Mouse (Mus musculus) limb, embryonic 13.5 days (tissue): ENCODE results near the gene Sgta. TPM values are rescaled to one million over a fixed set of nuclear protein-coding genes. Genes with fewer than 3 reads are reported as not detected.

Source experiments
- ATAC-seq: fragments of 200-750 bp; cut with Nextera tagmentation; 2 replicates; pipeline ENCODE4 v1.8.0; 2017; ENCODE audit warnings: low read depth, moderate number of reproducible peaks, moderate TSS enrichment; ENCODE audit not compliant: low FRiP score
- H3K27ac ChIP-seq: fragments of 300-500 bp; sonication (generic); 2 replicates; pipeline ENCODE4 v1.5.1; 2015; ENCODE audit warnings: inconsistent platforms, mild to moderate bottlenecking, moderate library complexity
- H3K27me3 ChIP-seq: fragments of 300-500 bp; sonication (generic); 2 replicates; pipeline ENCODE4 v1.6.1; 2015; ENCODE audit warnings: mild to moderate bottlenecking, inconsistent platforms
- H3K36me3 ChIP-seq: fragments of 300-500 bp; sonication (generic); 2 replicates; pipeline ENCODE4 v1.6.1; 2015; ENCODE audit warnings: inconsistent platforms, mild to moderate bottlenecking, moderate library complexity
- H3K4me1 ChIP-seq: fragments of 300-500 bp; sonication (generic); 2 replicates; pipeline ENCODE4 v1.6.1; 2015; ENCODE audit warnings: inconsistent platforms
- H3K4me2 ChIP-seq: fragments of 300-500 bp; sonication (generic); replicated peaks from 2 replicates; pipeline ENCODE4 v1.6.1; 2015; ENCODE audit warnings: inconsistent platforms, mild to moderate bottlenecking, moderate library complexity
- H3K4me3 ChIP-seq: fragments of 300-500 bp; sonication (generic); 2 replicates; pipeline ENCODE4 v1.5.1; 2015; ENCODE audit warnings: moderate library complexity, mild to moderate bottlenecking, inconsistent platforms
- H3K9ac ChIP-seq: fragments of 300-500 bp; sonication (generic); 2 replicates; pipeline ENCODE4 v1.6.1; 2015; ENCODE audit warnings: mild to moderate bottlenecking, inconsistent platforms
- H3K9me3 ChIP-seq: fragments of 300-500 bp; sonication (generic); 2 replicates; pipeline ENCODE4 v1.6.1; 2016; ENCODE audit warnings: inconsistent platforms
- WGBS: fragments of 180-500 bp; shearing (Covaris S2); methylation state at CpG from one replicate; pipeline ENCODE4 v1.1.7; 2015; 5-methylcytosine and 5-hydroxymethylcytosine counted together
- polyA plus RNA-seq: library from polyadenylated mRNA; unstranded; fragments of >200 nt; fragmentation: Nextera tagmentation; extraction: Ambion mirVana; gene quantifications from 2 replicates; pipeline ENCODE4 v1.2.1, GENCODE M21; 2015

Gene Sgta
- polyA plus RNA-seq, 1 experiment from 2014 or later = 231 TPM

- peaks cover 66% of the 10 kb centered on the region for H3K27me3 ChIP-seq
- no peak within 1 kb of the TSS for H3K27ac ChIP-seq
- H3K4me3 ChIP-seq = peak within 1 kb of the TSS; percentile 35
- 48% methylated on average over 12 of the region's 12 CpGs for WGBS
- peaks cover 10% of the 10 kb centered on the region for H3K36me3 ChIP-seq
- peaks cover 6% of the 10 kb centered on the region for H3K4me1 ChIP-seq
- H3K4me2 ChIP-seq = peak within 1 kb of the TSS; percentile 62
- H3K9ac ChIP-seq = peak within 1 kb of the TSS; percentile 50; the same call in 1 of the 2 replicates
- H3K9me3 ChIP-seq = 0 out of 2 replicates have a peak, but pooled peaks cover 4% of the 10 kb centered on the region
- no peak for ATAC-seq
These were observed 34.2 kb downstream of the Sgta start, which contains the start of gene Diras1 for GRCm38 (mm10) chr10:81025639-81026275. TSS of gene Diras1 (minus strand) at chr10:81025662.

GRCm38 (mm10) chr10:81025047-81025621 is 34.8 kb downstream of the Sgta start:
- Histone ChIP-seq H3K9ac (peak overlapping the region; percentile 50; the same call in 1 of the 2 replicates), H3K9me3 (0 out of 2 replicates have a peak, but pooled peaks cover 4% of the 10 kb centered on the region), H3K36me3 (peaks cover 4% of the 10 kb centered on the region), H3K27ac (no peak overlapping the region), H3K4me3 (peak overlapping the region; percentile 35), H3K27me3 (peaks cover 70% of the 10 kb centered on the region), H3K4me1 (peaks cover 6% of the 10 kb centered on the region), H3K4me2 (peak overlapping the region; percentile 62)
- 2% methylated on average over 37 of the region's 43 CpGs for WGBS
- ATAC-seq = no peak

DNA sequence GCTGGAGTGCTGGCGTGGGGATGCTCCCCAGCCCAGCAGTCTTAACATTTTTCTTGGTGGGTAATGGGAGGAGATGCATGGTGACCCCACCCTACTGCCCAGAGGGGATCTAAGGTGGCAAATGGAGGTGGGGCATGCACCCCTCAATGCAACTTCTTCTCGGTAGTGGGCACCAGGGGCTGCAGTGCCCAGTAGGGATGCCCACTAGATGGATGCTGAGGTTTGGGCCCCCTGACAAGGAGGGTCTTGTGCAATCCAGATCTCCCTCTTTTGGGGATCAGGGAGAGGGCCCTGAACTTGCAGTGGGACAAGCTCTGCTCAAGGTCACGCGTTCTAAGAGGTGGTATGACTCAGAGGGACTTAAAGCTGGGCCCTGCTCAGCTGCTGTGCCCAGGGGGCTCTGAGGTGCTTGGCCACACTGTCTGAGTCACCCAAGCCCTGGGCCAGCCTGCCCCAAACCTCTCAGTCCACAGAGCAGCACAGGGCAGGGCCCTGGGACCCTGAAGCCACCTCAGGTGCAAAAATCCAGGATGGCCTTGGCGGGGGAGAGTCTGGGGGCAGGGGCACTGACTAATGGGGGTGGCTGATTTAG is 35.5 kb downstream of the Sgta start:
- Histone ChIP-seq H3K4me3 (no peak overlapping the region), H3K27ac (no peak overlapping the region), H3K4me2 (no peak overlapping the region), H3K9ac (no peak overlapping the region), H3K36me3 (no peaks in the 10 kb centered on the region), H3K27me3 (peaks cover 75% of the 10 kb centered on the region), H3K9me3 (0 out of 2 replicates have a peak, but pooled peaks cover 4% of the 10 kb centered on the region), H3K4me1 (peaks cover 6% of the 10 kb centered on the region)
- ATAC-seq = no peak
- WGBS = 65% methylated on average over 5 of the region's 5 CpGs

- H3K9me3 ChIP-seq = 0 out of 2 replicates have a peak, but pooled peaks cover 4% of the 10 kb centered on the region
These were observed 37.2 kb downstream of the Sgta start for GRCm38 (mm10) chr10:81022744-81023143.

GRCm38 (mm10) chr10:81021547-81022110 is 38.4 kb downstream of the Sgta start:
- H3K4me2 ChIP-seq = peak overlapping the region; percentile 14; the same call in 1 of the 2 replicates
- H3K27ac ChIP-seq = no peak overlapping the region
- WGBS = 17% methylated on average over 26 of the region's 26 CpGs
- peaks cover 6% of the 10 kb centered on the region for H3K4me1 ChIP-seq
- no peaks in the 10 kb centered on the region for H3K36me3 ChIP-seq
- peaks cover 67% of the 10 kb centered on the region for H3K27me3 ChIP-seq
- no peak overlapping the region for H3K4me3 ChIP-seq
- ATAC-seq = no peak
- H3K9me3 ChIP-seq = 0 out of 2 replicates have a peak, but pooled peaks cover 4% of the 10 kb centered on the region
- H3K9ac ChIP-seq = no peak overlapping the region

More at GRCm38 (mm10) chr10:81022744-81023143, 37.2 kb downstream of the Sgta start:
- Histone ChIP-seq H3K27me3 (peaks cover 75% of the 10 kb centered on the region), H3K4me3 (no peak overlapping the region), H3K27ac (no peak overlapping the region), H3K4me1 (peaks cover 6% of the 10 kb centered on the region), H3K9ac (no peak overlapping the region), H3K36me3 (no peaks in the 10 kb centered on the region), H3K4me2 (no peak overlapping the region)
- 67% methylated on average over 8 of the region's 8 CpGs for WGBS
- no peak for ATAC-seq

- Histone ChIP-seq H3K9me3 (0 out of 2 replicates have a peak, but pooled peaks cover 4% of the 10 kb centered on the region), H3K27me3 (peaks cover 53% of the 10 kb centered on the region), H3K4me3 (no peak overlapping the region), H3K27ac (no peak overlapping the region), H3K36me3 (no peaks in the 10 kb centered on the region), H3K9ac (no peak overlapping the region), H3K4me2 (no peak overlapping the region), H3K4me1 (peaks cover 5% of the 10 kb centered on the region)
- no peak for ATAC-seq
- WGBS = 50% methylated on average over 2 of the region's 2 CpGs
These were observed 39.8 kb downstream of the Sgta start for GRCm38 (mm10) chr10:81020207-81020606.

DNA sequence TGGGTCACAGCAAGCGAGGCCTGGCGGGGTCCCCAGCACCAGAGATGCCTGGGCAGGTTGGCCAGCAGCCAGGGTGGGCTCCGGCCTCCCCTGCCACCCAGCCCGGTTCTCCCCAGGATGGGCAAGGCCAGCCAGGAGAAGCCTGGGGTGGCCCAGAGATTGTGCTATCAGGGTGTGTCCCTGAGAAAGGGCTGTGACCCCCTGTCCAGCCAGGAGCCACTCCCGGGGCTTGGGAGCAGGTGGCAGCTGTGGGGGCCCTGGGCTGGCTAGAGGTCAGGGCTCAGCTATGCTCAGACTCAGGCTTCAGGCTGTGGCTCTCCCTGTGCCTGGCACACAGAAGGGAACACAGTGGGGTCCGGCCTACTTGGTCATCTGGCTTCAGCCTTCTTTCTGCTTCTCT is 40.3 kb downstream of the Sgta start:
- peaks cover 5% of the 10 kb centered on the region; the same call in 1 of the 2 replicates for H3K4me1 ChIP-seq
- no peaks in the 10 kb centered on the region for H3K36me3 ChIP-seq
- H3K4me3 ChIP-seq = no peak overlapping the region
- no peak overlapping the region for H3K27ac ChIP-seq
- H3K9me3 ChIP-seq = 0 out of 2 replicates have a peak, but pooled peaks cover 4% of the 10 kb centered on the region
- no peak for ATAC-seq
- H3K27me3 ChIP-seq = peaks cover 48% of the 10 kb centered on the region
- no peak overlapping the region for H3K4me2 ChIP-seq
- H3K9ac ChIP-seq = peak overlapping the region; percentile 13; the same call in 1 of the 2 replicates
- WGBS = 82% methylated on average over 6 of the region's 6 CpGs

GRCm38 (mm10) chr10:81018326-81018725 is 41.7 kb downstream of the Sgta start:
- Histone ChIP-seq H3K27ac (no peak overlapping the region), H3K36me3 (no peaks in the 10 kb centered on the region), H3K4me3 (no peak overlapping the region), H3K27me3 (peaks cover 34% of the 10 kb centered on the region), H3K9me3 (0 out of 2 replicates have a peak, but pooled peaks cover 4% of the 10 kb centered on the region), H3K4me2 (no peak overlapping the region), H3K4me1 (peaks cover 12% of the 10 kb centered on the region), H3K9ac (no peak overlapping the region)
- ATAC-seq = no peak
- 41% methylated on average over 10 of the region's 10 CpGs for WGBS

GRCm38 (mm10) chr10:81016645-81017044 is 43.3 kb downstream of the Sgta start:
- no peak for ATAC-seq
- Histone ChIP-seq H3K36me3 (no peaks in the 10 kb centered on the region), H3K4me3 (no peak overlapping the region), H3K27ac (no peak overlapping the region), H3K4me1 (peaks cover 12% of the 10 kb centered on the region), H3K9ac (no peak overlapping the region), H3K9me3 (no peaks in the 10 kb centered on the region), H3K27me3 (peaks cover 18% of the 10 kb centered on the region), H3K4me2 (no peak overlapping the region)
- WGBS = 10% methylated on average over 7 of the region's 7 CpGs

- H3K4me2 ChIP-seq = no peak overlapping the region
- no peak overlapping the region for H3K9ac ChIP-seq
- H3K27me3 ChIP-seq = peaks cover 8% of the 10 kb centered on the region
- no peaks in the 10 kb centered on the region for H3K36me3 ChIP-seq
- WGBS = 86% methylated on average over 2 of the region's 2 CpGs
- no peak overlapping the region for H3K4me3 ChIP-seq
- no peaks in the 10 kb centered on the region for H3K9me3 ChIP-seq
- H3K4me1 ChIP-seq = peaks cover 12% of the 10 kb centered on the region
- ATAC-seq = no peak
- H3K27ac ChIP-seq = no peak overlapping the region
These were observed 44.3 kb downstream of the Sgta start for GRCm38 (mm10) chr10:81015666-81016065.

DNA sequence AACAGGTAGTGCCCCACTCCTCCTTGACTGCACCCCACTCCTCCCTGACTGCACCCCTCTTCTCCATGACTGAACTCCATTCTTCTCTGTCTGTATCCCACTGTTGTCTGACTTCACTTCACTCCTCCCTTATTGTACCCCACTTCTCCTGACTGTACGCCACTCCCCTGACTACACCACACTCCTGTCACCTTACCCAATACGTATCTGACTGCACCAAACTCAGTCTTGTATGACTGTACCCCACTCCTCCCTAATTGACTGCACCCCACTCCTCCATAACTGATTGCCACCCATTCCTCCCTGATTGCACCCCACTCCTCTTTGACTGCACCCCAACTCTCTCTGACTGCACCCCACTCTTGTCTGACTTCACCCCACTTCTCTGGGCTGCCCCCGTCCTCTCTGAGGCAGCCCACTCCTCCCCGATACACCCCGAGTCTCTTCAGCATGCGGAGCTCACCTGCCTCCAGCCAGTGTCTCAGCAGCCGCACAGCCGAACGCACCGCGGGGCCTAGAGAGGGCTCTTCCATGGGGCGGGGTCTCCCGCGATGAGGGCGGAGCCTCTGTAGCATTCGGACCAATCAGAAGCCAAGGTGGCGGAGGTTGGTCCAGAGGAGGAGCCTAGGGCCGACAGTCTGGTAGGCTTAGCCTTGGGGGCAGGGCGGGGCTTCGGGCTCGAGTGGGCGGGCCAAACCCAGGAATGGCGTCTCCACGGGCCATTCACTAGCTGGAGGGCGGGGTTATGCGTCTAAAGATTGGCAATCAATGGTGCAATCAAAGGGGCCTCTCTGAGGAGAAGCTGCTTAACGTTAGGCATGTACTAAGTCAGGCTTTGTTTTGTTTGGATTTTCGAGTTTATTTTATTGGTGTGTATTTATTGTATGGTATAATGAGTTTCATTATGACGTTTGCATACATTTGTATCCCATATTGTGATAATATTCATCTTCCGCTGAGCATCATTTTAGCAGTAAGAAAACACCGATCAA is 45.3 kb downstream of the Sgta start, which contains the start of gene Gng7:
Gene Gng7 (minus strand): TSS at position 553 of the 992 bp plus-strand sequence.
- H3K9ac ChIP-seq = peak within 1 kb of the TSS; percentile 66
- WGBS = 10% methylated on average over 31 of the region's 31 CpGs
- H3K27ac ChIP-seq = no peak within 1 kb of the TSS
- H3K27me3 ChIP-seq = 0 out of 2 replicates have a peak, but pooled peaks cover 3% of the 10 kb centered on the region
- peak within 1 kb of the TSS; percentile 51 for H3K4me3 ChIP-seq
- H3K4me1 ChIP-seq = peaks cover 12% of the 10 kb centered on the region
- peak; percentile 96 for ATAC-seq
- no peaks in the 10 kb centered on the region for H3K9me3 ChIP-seq
- H3K36me3 ChIP-seq = no peaks in the 10 kb centered on the region
- H3K4me2 ChIP-seq = peak within 1 kb of the TSS; percentile 66
